Mouse (Mus musculus): Measurements from ENCODE around the gene Map3k11. TPM values are rescaled to one million over a fixed set of nuclear protein-coding genes. Genes with fewer than 3 reads are reported as not detected.
A peak's percentile ranks its signal among the peaks of the same experiment; 100 is the strongest.

Gene Map3k11
- polyA plus RNA-seq, 1 experiment from 2014 or later: 10.4 TPM

GRCm38 (mm10) chr19:5711907-5712460 lies 23.4 kb downstream of the Map3k11 start:
- 67% methylated on average over 14 of the region's 14 CpGs for WGBS (ENCODE audit: insufficient replicate concordance)
- Histone ChIP-seq H3K27me3 (ENCODE audit: insufficient read depth, low read length) (no peaks in the 10 kb centered on the region), H3K9ac (replicated peaks) (no peak overlapping the region), H3K4me3 (ENCODE audit: low read depth, low read length) (no peak overlapping the region), H3K4me1 (ENCODE audit: insufficient read depth) (peaks cover 24% of the 10 kb centered on the region), H3K27ac (ENCODE audit: low read depth) (no peak overlapping the region), H3K4me2 (ENCODE audit: low read depth, low read length) (no peak overlapping the region), H3K36me3 (replicated peaks; ENCODE audit: insufficient read depth, low read length) (peaks cover 91% of the 10 kb centered on the region), H3K9me3 (ENCODE audit: low read length) (no peaks in the 10 kb centered on the region)
- peak; percentile 47 for DNase-seq
- TF ChIP-seq EP300 (IDR thresholded peaks at IDR 0.05; ENCODE audit: low read depth) (no peak), CTCF (IDR thresholded peaks at IDR 0.05; ENCODE audit: low read depth) (no peak)
- ATAC-seq: no peak

DNA sequence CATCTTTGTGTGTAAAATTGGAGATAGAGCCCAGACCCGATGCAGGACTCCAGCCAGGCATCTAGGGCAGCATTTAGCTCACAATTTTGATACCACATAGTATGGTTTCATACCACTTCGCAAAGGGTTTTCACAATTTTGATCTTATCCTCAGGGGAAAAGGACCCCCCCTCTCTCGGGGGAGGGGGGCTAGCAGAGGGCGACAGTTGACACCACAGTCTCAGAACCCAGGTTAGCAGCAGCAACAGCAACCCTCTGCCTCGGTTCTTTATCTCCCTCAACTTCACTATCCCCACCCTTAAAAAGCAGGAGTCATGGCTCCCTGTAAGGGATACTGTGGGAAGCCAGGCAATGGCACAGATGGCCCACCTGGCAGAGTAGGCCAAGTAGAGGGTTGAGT lies 24.7 kb downstream of the Map3k11 start:
- Histone ChIP-seq H3K4me3 (ENCODE audit: low read depth, low read length) (no peak overlapping the region), H3K4me1 (ENCODE audit: insufficient read depth) (peaks cover 25% of the 10 kb centered on the region), H3K27me3 (ENCODE audit: insufficient read depth, low read length) (no peaks in the 10 kb centered on the region), H3K9me3 (ENCODE audit: low read length) (no peaks in the 10 kb centered on the region), H3K4me2 (ENCODE audit: low read depth, low read length) (peak overlapping the region; percentile 5; the same call in 1 of the 2 replicates), H3K36me3 (replicated peaks; ENCODE audit: insufficient read depth, low read length) (peaks cover 91% of the 10 kb centered on the region), H3K27ac (ENCODE audit: low read depth) (0 out of 2 replicates have a peak overlapping the region, but pooled peaks have one; percentile 3), H3K9ac (replicated peaks) (peak overlapping the region; percentile 27)
- DNase-seq: no peak
- ATAC-seq: no peak
- WGBS (ENCODE audit: insufficient replicate concordance): 75% methylated on average over 5 of the region's 5 CpGs
- no peak for TF ChIP-seq EP300 (IDR thresholded peaks at IDR 0.05; ENCODE audit: low read depth)
- TF ChIP-seq CTCF (IDR thresholded peaks at IDR 0.05; ENCODE audit: low read depth): no peak

DNA sequence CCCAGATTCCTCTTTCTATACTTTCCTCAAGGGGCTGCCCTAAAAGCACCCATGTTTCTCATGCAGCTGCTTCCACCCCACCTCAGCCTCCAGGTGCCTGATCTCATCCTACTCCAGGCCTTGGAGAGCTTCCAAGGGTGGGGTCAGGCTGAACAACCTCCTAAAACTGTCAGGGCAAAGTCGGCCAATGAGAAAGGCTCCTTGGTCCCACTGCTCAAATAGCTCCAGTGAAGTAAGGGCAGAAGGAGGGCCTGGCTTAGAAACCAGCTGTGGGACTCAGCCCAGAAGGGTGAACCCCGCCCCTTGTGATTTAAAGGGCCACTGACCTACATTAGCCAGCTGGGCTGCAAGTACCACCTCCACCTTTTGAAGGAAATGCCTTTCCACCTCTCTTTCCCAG lies 25.2 kb downstream of the Map3k11 start:
- Histone ChIP-seq H3K27ac (ENCODE audit: low read depth) (0 out of 2 replicates have a peak overlapping the region, but pooled peaks have one; percentile 18), H3K36me3 (replicated peaks; ENCODE audit: insufficient read depth, low read length) (peaks cover 91% of the 10 kb centered on the region), H3K27me3 (ENCODE audit: insufficient read depth, low read length) (no peaks in the 10 kb centered on the region), H3K4me2 (ENCODE audit: low read depth, low read length) (peak overlapping the region; percentile 5; the same call in 1 of the 2 replicates), H3K9me3 (ENCODE audit: low read length) (no peaks in the 10 kb centered on the region), H3K9ac (replicated peaks) (peak overlapping the region; percentile 27), H3K4me3 (ENCODE audit: low read depth, low read length) (no peak overlapping the region), H3K4me1 (ENCODE audit: insufficient read depth) (peaks cover 25% of the 10 kb centered on the region)
- 14% methylated on average over 2 of the region's 2 CpGs for WGBS (ENCODE audit: insufficient replicate concordance)
- DNase-seq: peak; percentile 55
- TF ChIP-seq EP300 (IDR thresholded peaks at IDR 0.05; ENCODE audit: low read depth) (no peak), CTCF (IDR thresholded peaks at IDR 0.05; ENCODE audit: low read depth) (no peak)
- ATAC-seq: peak; percentile 59

- peaks cover 95% of the 10 kb centered on the region for H3K36me3 ChIP-seq (replicated peaks; ENCODE audit: insufficient read depth, low read length)
- no peaks in the 10 kb centered on the region for H3K27me3 ChIP-seq (ENCODE audit: insufficient read depth, low read length)
- peak; percentile 71 for DNase-seq
- ATAC-seq: peak; percentile 68
- H3K27ac ChIP-seq (ENCODE audit: low read depth): no peak overlapping the region
- H3K4me2 ChIP-seq (ENCODE audit: low read depth, low read length): peak overlapping the region; percentile 15; the same call in 1 of the 2 replicates
- 63% methylated on average over 43 of the region's 43 CpGs for WGBS (ENCODE audit: insufficient replicate concordance)
- H3K4me1 ChIP-seq (ENCODE audit: insufficient read depth): peaks cover 25% of the 10 kb centered on the region
- H3K4me3 ChIP-seq (ENCODE audit: low read depth, low read length): no peak overlapping the region
- no peak overlapping the region for H3K9ac ChIP-seq (replicated peaks)
- TF ChIP-seq EP300 (IDR thresholded peaks at IDR 0.05; ENCODE audit: low read depth) (no peak), CTCF (IDR thresholded peaks at IDR 0.05; ENCODE audit: low read depth) (peak; percentile 55)
- H3K9me3 ChIP-seq (ENCODE audit: low read length): no peaks in the 10 kb centered on the region
These were observed 27.5 kb downstream of the Map3k11 start for GRCm38 (mm10) chr19:5715793-5716688.

DNA sequence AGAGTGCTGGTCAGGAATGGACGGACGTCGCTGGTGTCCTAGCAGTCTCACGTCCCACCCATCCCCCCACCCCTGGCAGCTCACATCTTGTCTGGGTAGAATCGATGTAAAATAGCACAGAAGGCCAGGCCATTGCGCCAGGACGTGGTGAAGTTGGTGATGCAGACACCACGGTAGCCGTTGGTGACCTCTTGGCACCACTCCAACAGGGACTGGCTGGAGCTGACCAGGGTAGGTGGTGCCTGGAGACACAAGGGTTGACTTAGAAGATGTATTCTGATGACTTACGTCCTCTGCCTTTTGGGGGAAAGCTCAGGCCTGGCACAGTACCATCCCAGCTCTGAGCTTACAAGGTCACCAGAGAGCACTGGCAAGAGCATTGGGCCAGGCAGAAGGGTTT lies 28.4 kb downstream of the Map3k11 start:
- Histone ChIP-seq H3K36me3 (replicated peaks; ENCODE audit: insufficient read depth, low read length) (peaks cover 97% of the 10 kb centered on the region), H3K4me1 (ENCODE audit: insufficient read depth) (peaks cover 21% of the 10 kb centered on the region), H3K4me2 (ENCODE audit: low read depth, low read length) (no peak overlapping the region), H3K4me3 (ENCODE audit: low read depth, low read length) (no peak overlapping the region), H3K9ac (replicated peaks) (no peak overlapping the region; the same call in 1 of the 2 replicates), H3K27me3 (ENCODE audit: insufficient read depth, low read length) (no peaks in the 10 kb centered on the region), H3K27ac (ENCODE audit: low read depth) (no peak overlapping the region), H3K9me3 (ENCODE audit: low read length) (no peaks in the 10 kb centered on the region)
- no peak for ATAC-seq
- no peak for DNase-seq
- no peak for TF ChIP-seq EP300 (IDR thresholded peaks at IDR 0.05; ENCODE audit: low read depth)
- no peak for TF ChIP-seq CTCF (IDR thresholded peaks at IDR 0.05; ENCODE audit: low read depth)
- 64% methylated on average over 10 of the region's 10 CpGs for WGBS (ENCODE audit: insufficient replicate concordance)

DNA sequence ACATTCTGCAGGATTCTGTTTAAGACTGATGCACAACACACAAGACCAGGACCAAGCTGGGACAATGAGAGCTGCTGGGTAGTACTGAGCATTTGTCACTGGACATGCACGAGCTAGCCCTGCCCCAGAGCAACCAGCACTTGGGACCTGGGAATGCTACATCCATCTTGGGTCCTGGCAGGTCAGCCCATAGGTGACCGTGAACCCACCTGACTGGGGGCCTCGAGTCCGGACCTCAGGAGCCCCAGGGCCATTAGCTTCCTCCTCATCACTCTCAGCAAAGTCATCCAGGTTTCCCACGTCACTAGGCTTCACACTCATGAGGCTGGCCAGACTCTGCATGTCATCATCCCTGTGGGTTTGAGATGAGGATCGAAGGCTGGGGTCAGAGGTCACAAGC lies 32.7 kb downstream of the Map3k11 start:
- H3K4me3 ChIP-seq (ENCODE audit: low read depth, low read length): no peak overlapping the region
- no peaks in the 10 kb centered on the region for H3K9me3 ChIP-seq (ENCODE audit: low read length)
- no peak overlapping the region for H3K4me2 ChIP-seq (ENCODE audit: low read depth, low read length)
- DNase-seq (no peak), ATAC-seq (no peak)
- peaks cover 9% of the 10 kb centered on the region for H3K4me1 ChIP-seq (ENCODE audit: insufficient read depth)
- no peaks in the 10 kb centered on the region for H3K27me3 ChIP-seq (ENCODE audit: insufficient read depth, low read length)
- 90% methylated on average over 6 of the region's 6 CpGs for WGBS (ENCODE audit: insufficient replicate concordance)
- H3K36me3 ChIP-seq (replicated peaks; ENCODE audit: insufficient read depth, low read length): peaks cover 65% of the 10 kb centered on the region
- H3K27ac ChIP-seq (ENCODE audit: low read depth): no peak overlapping the region
- no peak for TF ChIP-seq EP300 (IDR thresholded peaks at IDR 0.05; ENCODE audit: low read depth)
- no peak for TF ChIP-seq CTCF (IDR thresholded peaks at IDR 0.05; ENCODE audit: low read depth)
- H3K9ac ChIP-seq (replicated peaks): no peak overlapping the region
